In genomic region chr2:136148999-136149398, GRCm38 (mm10) we compare ENCODE assay signal across 8 mouse cellular contexts.
DNase-seq lines count a peak whose midpoint lies in the region; ATAC-seq and TF ChIP-seq lines count a peak whose summit lies in the region.

No protein-coding gene starts in this region.

- ATAC-seq in midbrain, embryonic 15.5 days (replicated peaks): peak; percentile 93

- no peak for TF ChIP-seq POLR2A in kidney, adult 2 months (IDR thresholded peaks at IDR 0.05; ENCODE audit: low read depth, low read length)

- peak; percentile 98 for TF ChIP-seq CTCF in kidney, adult 2 months (conservative IDR thresholded peaks at IDR 0.05; ENCODE audit: insufficient read depth, insufficient read length, low read depth, low read length)

- intact Hi-C loops in heart, postnatal 25 days (cut with DNase I): loop anchor here (1.0 to 5.0 kb wide), 2 partner anchors 300 to 1793 kb away; no protein-coding TSS in a partner anchor

- 0 out of 2 replicates have a peak overlapping the region, but pooled peaks have one; percentile 30 for H3K4me2 ChIP-seq in midbrain, embryonic 15.5 days

- H3K4me3 ChIP-seq in kidney, adult 2 months (ENCODE audit: insufficient read depth, low read depth, low read length): no peak overlapping the region
- H3K4me3 ChIP-seq in limb, embryonic 10.5 days: no peak overlapping the region
- H3K4me3 ChIP-seq in midbrain, embryonic 15.5 days: no peak overlapping the region

- no peak overlapping the region for H3K9ac ChIP-seq in midbrain, embryonic 15.5 days

- H3K9me3 ChIP-seq in limb, embryonic 10.5 days (replicated peaks): no peaks in the 10 kb centered on the region
- no peaks in the 10 kb centered on the region for H3K9me3 ChIP-seq in midbrain, embryonic 15.5 days

- no peaks in the 10 kb centered on the region for H3K36me3 ChIP-seq in kidney, adult 2 months (ENCODE audit: control insufficient read depth, insufficient read depth, low read length)
- no peaks in the 10 kb centered on the region for H3K36me3 ChIP-seq in limb, embryonic 10.5 days
- H3K36me3 ChIP-seq in midbrain, embryonic 15.5 days (replicated peaks): no peaks in the 10 kb centered on the region

- no peaks in the 10 kb centered on the region for H3K27me3 ChIP-seq in kidney, adult 2 months (replicated peaks; ENCODE audit: control insufficient read depth, insufficient read depth, low read length)
- H3K27me3 ChIP-seq in limb, embryonic 10.5 days (ENCODE audit: low read depth, poor library complexity, severe bottlenecking): no peaks in the 10 kb centered on the region
- H3K27me3 ChIP-seq in midbrain, embryonic 15.5 days (replicated peaks): no peaks in the 10 kb centered on the region

- peak; percentile 80 for DNase-seq in heart, adult 11 months
- DNase-seq in heart, postnatal 25 days (ENCODE audit: low spot score): no peak
- DNase-seq in embryo, embryonic 11 days: peak; percentile 89
- DNase-seq in heart, adult 18-20 months: peak; percentile 42 to 85
- peak; percentile 71 for DNase-seq in kidney, adult 2 months
- DNase-seq in limb, embryonic 10.5 days (ENCODE audit: low spot score): peak; percentile 82
- DNase-seq in spleen, postnatal 10 days (ENCODE audit: low spot score in 2 of 2): peak; percentile 29 to 70

- H3K27ac ChIP-seq in kidney, adult 2 months (ENCODE audit: insufficient read depth, low read depth, low read length): no peak overlapping the region
- no peak overlapping the region for H3K27ac ChIP-seq in limb, embryonic 10.5 days
- no peak overlapping the region for H3K27ac ChIP-seq in midbrain, embryonic 15.5 days

- WGBS in kidney, adult 2 months: 2% methylated on average over 6 of the region's 6 CpGs
- WGBS in limb, embryonic 10.5 days: 4% methylated on average over 6 of the region's 6 CpGs
- WGBS in midbrain, embryonic 15.5 days: 2% methylated on average over 6 of the region's 6 CpGs

- H3K4me1 ChIP-seq in kidney, adult 2 months (ENCODE audit: control insufficient read depth, insufficient read depth, low read length): no peaks in the 10 kb centered on the region
- no peaks in the 10 kb centered on the region for H3K4me1 ChIP-seq in limb, embryonic 10.5 days
- H3K4me1 ChIP-seq in midbrain, embryonic 15.5 days: no peaks in the 10 kb centered on the region
